Mouse (Mus musculus): ENCODE measurements around the gene Olfr466. TPM values are rescaled to one million over a fixed set of nuclear protein-coding genes. Genes with fewer than 3 reads are reported as not detected.

The Olfr466 gene
- polyA plus RNA-seq (2015; fragmentation: Nextera tagmentation; extraction: Ambion mirVana) = not detected in 2 replicates

DNA sequence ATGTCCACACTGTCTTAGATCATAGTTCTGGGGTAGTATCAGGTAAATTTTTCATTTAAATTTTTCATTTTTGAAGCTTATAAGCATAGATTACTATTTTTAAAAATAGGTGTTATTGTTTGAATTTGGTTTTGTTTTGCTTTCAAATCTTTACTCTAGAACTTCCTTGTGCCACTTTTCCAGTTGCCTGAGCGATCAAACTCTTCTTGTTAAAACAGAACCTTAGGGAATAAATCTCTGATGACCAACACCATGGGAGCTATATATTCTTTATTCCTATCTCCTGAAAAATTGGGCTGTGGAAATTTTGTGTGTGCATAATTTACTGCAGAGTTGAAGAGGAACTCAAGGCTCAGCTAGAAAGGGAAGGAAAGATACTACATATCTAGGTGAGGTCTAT is at the start of gene Olfr466:
TSS of gene Olfr466 (plus strand) at position 301 of the 400 bp plus-strand sequence.
- Histone ChIP-seq H3K9me3 (no peaks in the 10 kb centered on the region), H3K4me1 (no peaks in the 10 kb centered on the region), H3K27ac (replicated peaks) (no peak within 1 kb of the TSS), H3K27me3 (no peaks in the 10 kb centered on the region), H3K36me3 (no peaks in the 10 kb centered on the region), H3K9ac (replicated peaks) (no peak within 1 kb of the TSS), H3K4me3 (no peak within 1 kb of the TSS), H3K4me2 (replicated peaks) (no peak within 1 kb of the TSS)
- 83% methylated on average over 1 of the region's 1 CpGs for WGBS
- ATAC-seq (replicated peaks) = no peak

DNA sequence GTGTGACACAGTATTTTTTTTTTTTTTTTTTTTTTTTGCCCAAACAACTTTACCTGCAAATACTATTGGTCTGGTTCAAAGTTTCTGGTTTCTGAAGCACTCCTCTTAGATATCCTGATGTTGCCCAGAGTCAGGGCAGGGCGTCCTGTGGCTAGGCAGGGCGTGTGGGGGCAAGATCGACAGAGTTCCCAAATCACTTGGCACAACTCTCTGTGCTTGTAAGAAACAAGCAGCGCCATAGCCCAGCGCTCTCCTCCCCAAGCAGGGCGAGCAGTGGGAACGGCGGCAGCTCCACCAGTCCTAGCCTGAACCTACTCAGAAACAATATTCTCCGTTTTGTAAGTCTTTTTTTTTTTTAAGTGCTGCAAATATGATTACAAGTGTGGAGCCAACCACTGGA is 49.4 kb upstream of the Olfr466 start:
- H3K9me3 ChIP-seq = peaks cover 33% of the 10 kb centered on the region
- H3K4me3 ChIP-seq = no peak overlapping the region

DNA sequence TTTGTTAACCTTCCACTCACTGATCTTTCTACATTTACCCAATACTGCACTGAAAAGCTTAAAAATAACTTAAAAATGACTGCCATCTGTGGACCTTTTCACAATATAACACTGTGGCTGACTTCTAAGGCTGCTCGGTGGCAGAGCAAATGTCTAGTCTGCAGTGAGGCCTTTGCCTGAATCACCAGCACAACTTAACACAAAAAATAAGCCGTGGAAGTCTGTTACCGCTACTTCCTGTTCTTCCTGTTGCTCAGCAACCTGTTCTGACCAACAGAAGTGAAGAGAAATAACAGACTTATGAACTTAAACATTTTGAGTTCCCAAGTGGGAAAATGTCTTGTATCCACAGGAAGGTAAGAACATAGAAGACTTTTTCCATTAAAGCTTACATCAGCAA is 48.8 kb upstream of the Olfr466 start:
- H3K4me2 ChIP-seq (replicated peaks) = no peak overlapping the region
- whole genome bisulfite sequencing = 100% methylated on average over 3 of the region's 3 CpGs
- H3K36me3 ChIP-seq = peaks cover 6% of the 10 kb centered on the region; the same call in 1 of the 2 replicates
- H3K4me3 ChIP-seq = no peak overlapping the region
- ATAC-seq (replicated peaks) = no peak
- H3K4me1 ChIP-seq = no peaks in the 10 kb centered on the region
- no peak overlapping the region for H3K27ac ChIP-seq (replicated peaks)
- H3K9me3 ChIP-seq = peaks cover 37% of the 10 kb centered on the region
- H3K27me3 ChIP-seq = no peaks in the 10 kb centered on the region
- H3K9ac ChIP-seq (replicated peaks) = no peak overlapping the region

More for the DNA sequence above, 49.4 kb upstream of the Olfr466 start:
- Histone ChIP-seq H3K4me2 (replicated peaks) (no peak overlapping the region), H3K36me3 (peaks cover 6% of the 10 kb centered on the region; the same call in 1 of the 2 replicates), H3K9ac (replicated peaks) (no peak overlapping the region), H3K27me3 (no peaks in the 10 kb centered on the region), H3K4me1 (no peaks in the 10 kb centered on the region), H3K27ac (replicated peaks) (no peak overlapping the region)
- ATAC-seq (replicated peaks) = no peak
- WGBS = 96% methylated on average over 9 of the region's 9 CpGs

DNA sequence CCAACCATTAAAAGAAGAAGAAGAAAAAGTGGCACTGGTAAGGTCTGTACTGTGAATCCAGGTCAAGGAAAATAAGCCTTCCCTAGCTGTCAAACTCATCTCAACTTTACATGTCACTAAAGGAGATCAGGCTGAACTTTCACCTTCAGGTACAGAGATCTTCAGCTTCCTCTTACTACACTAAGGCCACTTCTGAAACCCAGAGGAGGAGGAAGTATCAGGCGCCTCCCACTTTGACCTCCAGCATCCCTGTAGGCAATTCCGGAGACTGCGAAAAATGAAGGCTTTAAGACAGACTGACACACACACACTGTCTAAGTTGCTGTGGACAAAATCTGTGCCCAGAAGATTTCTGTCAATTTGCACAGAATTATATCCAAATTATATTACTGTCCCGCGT is 38.1 kb upstream of the Olfr466 start:
- Histone ChIP-seq H3K27ac (replicated peaks) (peak overlapping the region; percentile 73), H3K27me3 (no peaks in the 10 kb centered on the region), H3K4me2 (replicated peaks) (peak overlapping the region; percentile 55), H3K4me3 (peak overlapping the region; percentile 60), H3K36me3 (no peaks in the 10 kb centered on the region), H3K9ac (replicated peaks) (peak overlapping the region; percentile 73), H3K4me1 (peaks cover 17% of the 10 kb centered on the region), H3K9me3 (no peaks in the 10 kb centered on the region)
- no peak for ATAC-seq (replicated peaks)
- WGBS = 1% methylated on average over 5 of the region's 5 CpGs

DNA sequence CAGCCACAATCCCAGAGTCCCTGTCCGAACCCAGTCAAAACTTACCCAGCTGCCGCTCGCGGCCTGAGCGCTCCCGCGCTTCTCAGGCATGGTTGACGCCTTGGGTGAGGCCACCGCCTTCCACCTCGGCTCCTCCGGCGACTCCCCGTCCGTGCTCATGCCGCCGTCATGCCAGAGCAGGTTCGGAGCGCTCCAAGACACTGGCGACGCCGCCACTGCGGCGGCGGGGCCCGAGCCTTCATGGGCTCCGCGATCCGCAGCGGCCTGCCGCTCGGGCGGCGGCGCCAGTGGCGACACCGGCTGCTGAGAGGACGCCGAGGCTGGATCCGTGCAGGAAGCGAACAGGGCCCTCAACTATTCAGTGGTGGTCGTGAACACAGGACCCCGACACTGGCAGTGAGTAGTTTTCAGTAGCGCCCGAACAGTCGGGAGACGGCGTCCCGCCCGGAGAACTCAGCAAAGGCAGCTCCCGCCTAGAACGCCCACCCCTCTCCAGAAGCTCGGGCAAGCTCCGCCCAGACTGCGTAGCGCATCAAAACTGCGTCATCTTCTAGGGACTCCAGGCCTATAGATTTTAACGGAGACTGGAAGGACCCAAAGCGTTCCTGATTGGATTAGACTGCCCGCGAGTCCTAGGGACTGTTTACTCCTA is 37.5 kb upstream of the Olfr466 start, which contains the start of gene Mfsd14b:
TSS of gene Mfsd14b (minus strand) at position 517 of the 652 bp plus-strand sequence.
- Histone ChIP-seq H3K4me1 (peaks cover 17% of the 10 kb centered on the region), H3K27ac (replicated peaks) (peak within 1 kb of the TSS; percentile 73), H3K4me3 (peak within 1 kb of the TSS; percentile 60), H3K4me2 (replicated peaks) (peak within 1 kb of the TSS; percentile 55), H3K36me3 (no peaks in the 10 kb centered on the region), H3K9ac (replicated peaks) (peak within 1 kb of the TSS; percentile 73), H3K27me3 (no peaks in the 10 kb centered on the region), H3K9me3 (no peaks in the 10 kb centered on the region)
- WGBS = under 1% methylated on average over 60 of the region's 60 CpGs
- peak; percentile 99 for ATAC-seq (replicated peaks)

DNA sequence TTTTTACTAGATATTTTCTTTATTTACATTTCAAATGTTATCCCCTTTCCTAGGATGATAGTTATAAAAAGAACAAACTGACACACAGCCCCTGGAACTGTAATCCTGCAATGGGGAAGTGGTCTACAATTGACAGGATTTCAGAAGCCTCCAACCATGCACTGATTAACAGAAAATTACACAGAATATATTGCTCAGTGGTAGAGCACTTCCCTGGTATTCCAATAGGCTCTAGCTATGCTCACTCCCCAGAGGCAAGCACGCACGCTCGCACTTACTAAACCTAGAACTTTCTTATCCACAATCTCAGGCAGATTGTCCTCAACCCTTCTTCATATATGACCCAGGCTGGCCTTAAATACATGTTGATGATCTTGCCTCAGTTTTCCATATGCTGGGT is 36.8 kb upstream of the Olfr466 start:
- Histone ChIP-seq H3K36me3 (no peaks in the 10 kb centered on the region), H3K4me1 (peaks cover 17% of the 10 kb centered on the region), H3K9me3 (no peaks in the 10 kb centered on the region), H3K4me3 (peak overlapping the region; percentile 60), H3K27ac (replicated peaks) (peak overlapping the region; percentile 73), H3K9ac (replicated peaks) (peak overlapping the region; percentile 73), H3K4me2 (replicated peaks) (peak overlapping the region; percentile 55), H3K27me3 (no peaks in the 10 kb centered on the region)
- ATAC-seq (replicated peaks) = peak; percentile 71
- 63% methylated on average over 3 of the region's 3 CpGs for WGBS

DNA sequence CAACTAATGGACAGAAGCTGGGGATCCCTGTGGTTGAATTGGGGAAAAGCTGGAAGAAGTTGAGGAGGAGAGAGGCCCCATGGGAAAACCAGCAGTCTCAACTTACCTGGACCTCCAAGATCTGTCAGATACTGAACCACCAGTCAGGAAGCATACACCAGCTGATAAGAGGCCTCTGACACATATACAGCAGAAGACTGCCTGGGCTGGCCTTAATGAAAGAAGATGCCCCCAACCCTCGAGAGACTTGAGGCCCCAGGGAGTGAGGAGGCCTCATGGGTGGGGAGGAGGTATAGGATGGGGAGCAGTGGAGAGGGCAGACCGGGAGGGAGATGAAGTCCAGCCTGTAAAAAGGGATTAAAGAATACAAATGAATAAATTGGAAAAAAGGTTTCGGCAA is 29.1 kb upstream of the Olfr466 start:
- ATAC-seq (replicated peaks) = no peak
- 69% methylated on average over 3 of the region's 3 CpGs for WGBS
- Histone ChIP-seq H3K27me3 (no peaks in the 10 kb centered on the region), H3K4me3 (no peak overlapping the region), H3K9ac (replicated peaks) (no peak overlapping the region), H3K27ac (replicated peaks) (no peak overlapping the region), H3K4me2 (replicated peaks) (no peak overlapping the region), H3K9me3 (no peaks in the 10 kb centered on the region), H3K4me1 (no peaks in the 10 kb centered on the region), H3K36me3 (no peaks in the 10 kb centered on the region)

DNA sequence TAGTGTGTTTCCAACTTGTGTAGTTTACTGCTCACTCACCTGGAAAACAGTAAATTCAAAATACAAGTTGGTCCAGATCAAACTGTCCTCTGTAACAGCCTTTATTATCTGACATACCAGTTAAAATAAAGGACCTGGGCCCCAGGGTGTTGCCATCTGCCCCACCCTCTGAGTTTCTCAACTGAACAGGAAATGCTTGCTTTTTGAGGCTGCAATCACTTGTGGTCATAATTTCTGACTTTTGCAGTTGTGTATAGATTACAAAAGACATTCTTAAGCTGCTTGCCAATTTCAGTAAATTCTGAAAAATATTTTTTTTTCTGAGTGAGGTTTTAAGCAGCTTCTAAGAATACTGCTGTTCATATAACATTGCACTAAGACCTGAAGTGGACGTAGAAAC is 27.9 kb upstream of the Olfr466 start:
- no peaks in the 10 kb centered on the region for H3K4me1 ChIP-seq
- H3K4me3 ChIP-seq = no peak overlapping the region
- 78% methylated on average over 1 of the region's 1 CpGs for WGBS
- ATAC-seq (replicated peaks) = no peak
- H3K4me2 ChIP-seq (replicated peaks) = no peak overlapping the region
- no peak overlapping the region for H3K9ac ChIP-seq (replicated peaks)
- no peaks in the 10 kb centered on the region for H3K27me3 ChIP-seq
- no peaks in the 10 kb centered on the region for H3K9me3 ChIP-seq
- H3K36me3 ChIP-seq = no peaks in the 10 kb centered on the region
- no peak overlapping the region for H3K27ac ChIP-seq (replicated peaks)

DNA sequence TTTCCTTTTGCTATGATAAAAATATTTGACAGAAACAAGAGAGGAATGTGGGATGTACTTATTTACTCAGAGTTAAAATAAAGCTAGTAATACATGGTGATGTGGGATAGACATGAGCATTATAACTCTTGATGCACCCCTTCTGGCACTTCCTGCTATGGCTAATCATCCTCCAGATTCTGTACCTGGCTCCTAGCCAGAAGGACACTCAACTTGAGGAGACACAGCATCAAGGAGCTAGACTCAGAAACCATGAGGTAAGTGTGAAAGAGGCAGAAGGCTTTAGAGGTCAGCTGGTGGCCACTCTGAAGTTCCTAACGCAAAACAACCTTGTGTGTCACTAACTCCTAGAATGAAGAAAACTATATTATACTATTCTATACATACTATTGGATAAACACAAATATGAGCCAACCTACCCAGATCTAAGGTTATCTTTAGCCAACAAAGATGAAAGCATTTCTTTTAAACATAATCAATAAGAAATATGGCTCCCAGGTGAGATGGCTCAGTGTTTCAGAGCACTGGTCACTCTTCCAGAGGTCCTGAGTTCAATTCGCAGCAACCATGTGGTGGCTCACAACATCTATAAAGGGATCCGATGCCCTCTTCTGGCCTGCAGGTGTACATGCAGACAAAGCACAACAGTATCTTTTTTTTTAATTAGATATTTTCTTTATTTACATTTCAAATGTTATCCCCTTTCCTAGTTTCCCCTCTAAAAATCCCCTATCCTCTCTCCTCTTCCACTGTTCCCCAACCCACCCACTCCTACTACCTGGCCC is 22.8 kb upstream of the Olfr466 start:
- WGBS = 76% methylated on average over 3 of the region's 3 CpGs
- H3K4me1 ChIP-seq = no peaks in the 10 kb centered on the region
- H3K9me3 ChIP-seq = no peaks in the 10 kb centered on the region
- no peaks in the 10 kb centered on the region for H3K27me3 ChIP-seq
- no peak overlapping the region for H3K4me3 ChIP-seq
- ATAC-seq (replicated peaks) = no peak
- H3K9ac ChIP-seq (replicated peaks) = no peak overlapping the region
- no peaks in the 10 kb centered on the region for H3K36me3 ChIP-seq
- H3K27ac ChIP-seq (replicated peaks) = no peak overlapping the region
- H3K4me2 ChIP-seq (replicated peaks) = no peak overlapping the region

DNA sequence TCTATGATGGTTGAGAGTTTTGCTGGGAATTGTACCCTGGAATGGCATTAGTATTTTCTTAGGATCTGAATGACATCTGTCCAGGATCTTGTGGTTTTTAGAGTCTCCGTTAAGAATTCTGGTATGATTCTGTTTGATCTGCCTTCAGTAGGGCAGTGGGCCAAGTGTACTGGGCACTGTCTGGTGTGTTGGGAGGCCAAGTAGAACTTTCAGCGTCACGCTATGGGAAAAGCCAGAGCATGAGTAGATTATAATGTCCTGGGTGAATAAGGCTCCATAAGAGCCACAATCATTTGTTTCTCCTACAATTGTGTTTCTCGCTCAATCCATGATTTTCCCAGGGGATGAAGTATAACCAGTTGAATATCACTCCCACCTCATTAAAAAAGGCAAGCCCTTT is 12.3 kb upstream of the Olfr466 start, which contains the start of gene Olfr465-ps1:
TSS of gene Olfr465-ps1 (plus strand) at position 301 of the 400 bp plus-strand sequence.
- 89% methylated on average over 4 of the region's 4 CpGs for WGBS
- Histone ChIP-seq H3K4me1 (no peaks in the 10 kb centered on the region), H3K27me3 (no peaks in the 10 kb centered on the region), H3K9ac (replicated peaks) (no peak within 1 kb of the TSS), H3K4me3 (no peak within 1 kb of the TSS), H3K27ac (replicated peaks) (no peak within 1 kb of the TSS), H3K9me3 (no peaks in the 10 kb centered on the region), H3K36me3 (no peaks in the 10 kb centered on the region), H3K4me2 (replicated peaks) (no peak within 1 kb of the TSS)
- no peak for ATAC-seq (replicated peaks)

DNA sequence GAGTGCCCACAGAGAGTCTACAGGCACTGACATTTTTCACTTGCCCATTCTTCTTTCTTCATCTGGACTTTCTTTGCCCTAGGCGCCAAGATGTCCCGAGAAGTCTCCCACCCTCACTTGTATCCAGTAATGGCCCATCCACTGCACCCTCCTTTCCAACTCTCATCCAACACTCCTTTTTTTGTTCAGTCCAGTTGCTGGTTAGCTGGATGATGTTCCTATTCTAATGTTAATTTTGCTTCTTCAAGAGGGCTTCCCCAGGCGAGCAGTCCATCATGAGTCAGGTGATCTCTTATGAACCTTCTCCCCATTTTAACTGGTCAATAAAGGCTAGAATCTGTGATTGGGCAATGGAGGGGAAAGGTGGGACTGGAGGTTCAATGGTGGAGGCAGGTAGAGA is 24.1 kb downstream of the Olfr466 start:
- no peak overlapping the region for H3K9ac ChIP-seq (replicated peaks)
- no peaks in the 10 kb centered on the region for H3K9me3 ChIP-seq
- no peak overlapping the region for H3K27ac ChIP-seq (replicated peaks)
- no peaks in the 10 kb centered on the region for H3K36me3 ChIP-seq
- no peak for ATAC-seq (replicated peaks)
- H3K4me3 ChIP-seq = no peak overlapping the region
- no peaks in the 10 kb centered on the region for H3K4me1 ChIP-seq
- 81% methylated on average over 3 of the region's 3 CpGs for WGBS
- H3K27me3 ChIP-seq = no peaks in the 10 kb centered on the region
- H3K4me2 ChIP-seq (replicated peaks) = no peak overlapping the region

DNA sequence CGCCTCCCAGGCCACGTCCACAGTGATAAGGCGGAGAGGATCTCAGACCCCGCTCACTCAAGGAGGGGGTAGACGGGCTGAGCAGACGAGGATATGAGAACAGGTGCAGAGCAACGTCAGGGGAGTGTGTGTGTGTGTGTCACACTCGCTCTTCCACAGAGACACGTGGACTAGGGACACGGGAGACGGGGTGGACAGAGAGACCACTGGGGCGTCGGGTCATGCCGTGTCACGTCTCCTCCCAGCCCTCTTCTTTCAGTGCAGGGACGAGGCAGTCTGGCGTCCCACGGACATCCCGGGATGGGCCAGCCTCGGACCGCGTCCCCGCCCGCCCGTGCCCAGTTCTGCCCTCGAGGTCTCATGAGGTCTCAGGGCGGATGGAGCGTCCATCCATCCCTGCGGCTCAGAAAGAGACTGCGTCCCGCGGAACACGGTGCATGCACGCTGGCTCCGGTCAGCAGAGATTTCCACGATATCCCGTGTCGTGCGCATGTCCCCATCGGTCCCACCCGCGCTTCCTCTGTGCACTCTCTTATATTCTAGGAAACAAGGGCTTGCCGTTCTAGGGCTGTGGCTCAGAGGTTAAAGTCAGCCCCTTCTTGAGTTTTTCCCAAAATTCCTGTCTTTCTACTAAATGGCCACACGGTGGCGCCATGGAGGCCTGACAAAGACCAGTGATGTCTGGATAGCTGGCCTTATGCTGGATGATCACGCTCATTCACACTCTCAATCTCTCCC is 25.9 kb downstream of the Olfr466 start:
- Histone ChIP-seq H3K4me1 (no peaks in the 10 kb centered on the region), H3K36me3 (no peaks in the 10 kb centered on the region), H3K4me3 (peak overlapping the region; percentile 37), H3K4me2 (replicated peaks) (peak overlapping the region; percentile 49), H3K9me3 (no peaks in the 10 kb centered on the region), H3K27ac (replicated peaks) (no peak overlapping the region), H3K27me3 (no peaks in the 10 kb centered on the region), H3K9ac (replicated peaks) (peak overlapping the region; percentile 43; the same call in 1 of the 2 replicates)
- ATAC-seq (replicated peaks) = peak; percentile 55; the same call in 1 of the 2 replicates
- 24% methylated on average over 46 of the region's 46 CpGs for WGBS
